Mouse (Mus musculus): ENCODE results near the gene Rheb. TPM values are rescaled to one million over a fixed set of nuclear protein-coding genes. Genes with fewer than 3 reads are reported as not detected.

Rheb gene
- 10.1 and 10.8 TPM in 2 replicates for polyA plus RNA-seq (2012; rRNA removed)

- no peaks in the 10 kb centered on the region for H3K27me3 ChIP-seq (ENCODE audit: control insufficient read depth, insufficient read depth, low read length)
- peak within 1 kb of the TSS; percentile 93 for H3K4me3 ChIP-seq (ENCODE audit: control insufficient read depth, low read depth, low read length)
- H3K27ac ChIP-seq (ENCODE audit: control insufficient read depth, insufficient read depth, low read depth, low read length): peak within 1 kb of the TSS; percentile 99
- TF ChIP-seq POLR2A (IDR thresholded peaks at IDR 0.05; ENCODE audit: control insufficient read depth, low read depth, low read length) (peak; percentile 97), CTCF (IDR thresholded peaks at IDR 0.05; ENCODE audit: control insufficient read depth, insufficient read depth, insufficient replicate concordance, low read depth, low read length) (no peak)
- no peaks in the 10 kb centered on the region for H3K36me3 ChIP-seq (ENCODE audit: control insufficient read depth, insufficient read depth, low read length)
- peaks cover 17% of the 10 kb centered on the region for H3K4me1 ChIP-seq (ENCODE audit: control insufficient read depth, insufficient read depth, low read length)
Observed at GRCm38 (mm10) chr5:24842274-24843102, at the start of gene Rheb. Gene Rheb, minus strand, starts transcription at chr5:24842624.

DNA sequence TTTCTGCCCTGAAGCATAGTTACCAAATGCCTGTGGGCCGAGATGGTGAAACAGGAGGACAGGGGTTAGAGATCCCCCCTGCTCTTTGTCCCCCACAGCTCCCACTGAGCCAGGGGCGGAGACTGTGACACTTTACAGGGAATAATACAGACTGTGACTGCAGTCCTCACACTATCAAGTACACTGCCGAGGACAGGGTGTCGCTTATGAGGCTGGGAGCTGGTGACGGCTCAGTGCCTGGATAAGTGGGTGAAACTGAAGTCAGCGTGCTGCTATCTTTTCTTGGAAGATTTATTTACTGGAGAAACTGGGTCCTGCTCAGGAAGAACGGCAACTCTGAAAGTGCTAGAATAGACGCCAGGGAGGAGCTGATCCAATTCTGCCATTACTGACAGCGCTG lies 47.4 kb upstream of the Rheb start:
- H3K27ac ChIP-seq (ENCODE audit: control insufficient read depth, insufficient read depth, low read depth, low read length): no peak overlapping the region
- no peaks in the 10 kb centered on the region for H3K27me3 ChIP-seq (ENCODE audit: control insufficient read depth, insufficient read depth, low read length)
- no peaks in the 10 kb centered on the region for H3K4me1 ChIP-seq (ENCODE audit: control insufficient read depth, insufficient read depth, low read length)
- peak overlapping the region; percentile 52 for H3K4me3 ChIP-seq (ENCODE audit: control insufficient read depth, low read depth, low read length)
- H3K36me3 ChIP-seq (ENCODE audit: control insufficient read depth, insufficient read depth, low read length): no peaks in the 10 kb centered on the region
- TF ChIP-seq POLR2A (IDR thresholded peaks at IDR 0.05; ENCODE audit: control insufficient read depth, low read depth, low read length) (0 out of 2 replicates have a peak, but pooled peaks have one; percentile 25), CTCF (IDR thresholded peaks at IDR 0.05; ENCODE audit: control insufficient read depth, insufficient read depth, insufficient replicate concordance, low read depth, low read length) (no peak)

DNA sequence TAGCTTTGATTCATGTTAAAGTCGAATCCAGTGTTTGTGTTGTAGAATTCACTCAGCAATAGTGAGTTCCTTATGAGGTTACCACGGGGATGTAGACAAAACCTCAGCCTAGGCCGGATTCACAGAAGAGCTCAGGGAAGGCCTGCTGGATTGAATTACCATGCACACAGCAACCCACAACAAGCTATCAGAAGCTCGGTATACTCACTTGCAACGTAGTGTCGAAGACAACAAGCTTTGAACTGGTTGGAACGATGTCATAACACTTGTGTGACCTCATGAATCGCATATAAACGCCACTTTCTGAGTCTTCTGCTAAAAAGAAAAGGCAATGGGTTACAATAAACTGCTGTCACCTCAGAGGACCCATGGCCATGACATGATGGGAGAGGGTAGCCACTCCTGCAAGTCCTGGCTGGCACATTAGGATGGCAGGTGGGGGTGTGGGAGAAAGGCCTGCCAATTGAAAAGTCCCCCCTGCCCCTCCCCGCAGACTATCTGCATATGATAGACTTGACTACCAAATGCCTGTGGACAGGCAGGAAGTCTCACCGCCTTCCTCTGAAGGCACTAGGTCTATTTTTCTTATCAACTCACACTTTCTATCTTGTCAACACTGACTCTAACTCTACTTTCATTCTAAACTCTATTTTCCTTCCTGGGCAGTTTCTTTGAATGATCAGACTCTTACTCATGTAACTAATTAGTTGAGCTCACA lies 46.6 kb upstream of the Rheb start:
- H3K27me3 ChIP-seq (ENCODE audit: control insufficient read depth, insufficient read depth, low read length): no peaks in the 10 kb centered on the region
- H3K4me1 ChIP-seq (ENCODE audit: control insufficient read depth, insufficient read depth, low read length): no peaks in the 10 kb centered on the region
- no peaks in the 10 kb centered on the region for H3K36me3 ChIP-seq (ENCODE audit: control insufficient read depth, insufficient read depth, low read length)
- no peak overlapping the region for H3K27ac ChIP-seq (ENCODE audit: control insufficient read depth, insufficient read depth, low read depth, low read length)
- peak overlapping the region; percentile 35 for H3K4me3 ChIP-seq (ENCODE audit: control insufficient read depth, low read depth, low read length)
- TF ChIP-seq CTCF (IDR thresholded peaks at IDR 0.05; ENCODE audit: control insufficient read depth, insufficient read depth, insufficient replicate concordance, low read depth, low read length) (no peak), POLR2A (IDR thresholded peaks at IDR 0.05; ENCODE audit: control insufficient read depth, low read depth, low read length) (no peak)

GRCm38 (mm10) chr5:24887271-24887670 lies 44.8 kb upstream of the Rheb start:
- no peaks in the 10 kb centered on the region for H3K36me3 ChIP-seq (ENCODE audit: control insufficient read depth, insufficient read depth, low read length)
- no peak overlapping the region for H3K4me3 ChIP-seq (ENCODE audit: control insufficient read depth, low read depth, low read length)
- H3K4me1 ChIP-seq (ENCODE audit: control insufficient read depth, insufficient read depth, low read length): no peaks in the 10 kb centered on the region
- no peaks in the 10 kb centered on the region for H3K27me3 ChIP-seq (ENCODE audit: control insufficient read depth, insufficient read depth, low read length)
- H3K27ac ChIP-seq (ENCODE audit: control insufficient read depth, insufficient read depth, low read depth, low read length): no peak overlapping the region
- TF ChIP-seq POLR2A (IDR thresholded peaks at IDR 0.05; ENCODE audit: control insufficient read depth, low read depth, low read length): no peak
- no peak for TF ChIP-seq CTCF (IDR thresholded peaks at IDR 0.05; ENCODE audit: control insufficient read depth, insufficient read depth, insufficient replicate concordance, low read depth, low read length)

- no peaks in the 10 kb centered on the region for H3K4me1 ChIP-seq (ENCODE audit: control insufficient read depth, insufficient read depth, low read length)
- no peaks in the 10 kb centered on the region for H3K36me3 ChIP-seq (ENCODE audit: control insufficient read depth, insufficient read depth, low read length)
- no peaks in the 10 kb centered on the region for H3K27me3 ChIP-seq (ENCODE audit: control insufficient read depth, insufficient read depth, low read length)
- H3K27ac ChIP-seq (ENCODE audit: control insufficient read depth, insufficient read depth, low read depth, low read length): no peak overlapping the region
- TF ChIP-seq CTCF (IDR thresholded peaks at IDR 0.05; ENCODE audit: control insufficient read depth, insufficient read depth, insufficient replicate concordance, low read depth, low read length): no peak
- no peak for TF ChIP-seq POLR2A (IDR thresholded peaks at IDR 0.05; ENCODE audit: control insufficient read depth, low read depth, low read length)
- no peak overlapping the region for H3K4me3 ChIP-seq (ENCODE audit: control insufficient read depth, low read depth, low read length)
Observed at GRCm38 (mm10) chr5:24878713-24879112, 36.3 kb upstream of the Rheb start.

DNA sequence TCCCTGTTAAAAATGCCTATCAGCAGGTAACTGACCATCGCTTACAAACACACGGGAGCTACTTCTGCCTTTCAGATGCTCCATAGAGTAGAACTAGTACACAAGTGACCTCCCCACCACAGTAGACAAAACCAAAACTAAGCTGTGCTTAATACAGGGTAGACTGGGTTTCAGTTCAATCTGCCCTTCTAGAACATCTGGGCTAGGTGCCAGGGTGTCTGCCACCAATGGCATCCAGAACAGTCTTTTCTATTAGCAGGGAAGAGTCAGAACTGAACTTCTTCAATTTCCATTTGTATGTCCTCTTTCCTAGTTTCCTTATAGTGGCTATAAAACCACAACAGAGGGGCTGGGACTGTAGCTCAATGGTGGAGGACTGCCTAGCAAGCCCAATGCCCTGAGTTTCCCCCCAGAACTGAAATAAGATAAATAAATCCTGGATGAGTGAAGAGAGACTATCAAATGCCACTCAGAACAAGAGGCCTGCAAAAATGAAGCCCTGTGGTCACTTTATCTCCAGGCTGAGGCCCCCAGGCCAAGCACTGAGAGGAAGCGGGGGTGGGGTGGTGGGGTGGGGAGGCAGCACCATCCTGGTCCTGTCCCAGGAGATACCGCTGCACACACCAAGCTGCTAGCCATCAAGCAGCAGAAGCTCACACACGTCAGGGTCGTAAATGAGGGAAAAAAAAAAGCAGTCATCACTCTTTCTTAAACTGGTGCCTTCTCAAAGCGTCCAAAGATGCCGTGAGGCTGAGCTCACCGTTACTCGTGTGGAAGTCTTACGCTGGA lies 35.6 kb upstream of the Rheb start:
- TF ChIP-seq CTCF (IDR thresholded peaks at IDR 0.05; ENCODE audit: control insufficient read depth, insufficient read depth, insufficient replicate concordance, low read depth, low read length) (no peak), POLR2A (IDR thresholded peaks at IDR 0.05; ENCODE audit: control insufficient read depth, low read depth, low read length) (no peak)
- Histone ChIP-seq H3K4me1 (ENCODE audit: control insufficient read depth, insufficient read depth, low read length) (no peaks in the 10 kb centered on the region), H3K27me3 (ENCODE audit: control insufficient read depth, insufficient read depth, low read length) (no peaks in the 10 kb centered on the region), H3K36me3 (ENCODE audit: control insufficient read depth, insufficient read depth, low read length) (no peaks in the 10 kb centered on the region), H3K4me3 (ENCODE audit: control insufficient read depth, low read depth, low read length) (no peak overlapping the region), H3K27ac (ENCODE audit: control insufficient read depth, insufficient read depth, low read depth, low read length) (no peak overlapping the region)

GRCm38 (mm10) chr5:24876653-24877052 lies 34.2 kb upstream of the Rheb start:
- H3K4me1 ChIP-seq (ENCODE audit: control insufficient read depth, insufficient read depth, low read length): no peaks in the 10 kb centered on the region
- H3K36me3 ChIP-seq (ENCODE audit: control insufficient read depth, insufficient read depth, low read length): no peaks in the 10 kb centered on the region
- H3K27me3 ChIP-seq (ENCODE audit: control insufficient read depth, insufficient read depth, low read length): no peaks in the 10 kb centered on the region
- TF ChIP-seq CTCF (IDR thresholded peaks at IDR 0.05; ENCODE audit: control insufficient read depth, insufficient read depth, insufficient replicate concordance, low read depth, low read length) (no peak), POLR2A (IDR thresholded peaks at IDR 0.05; ENCODE audit: control insufficient read depth, low read depth, low read length) (no peak)
- H3K27ac ChIP-seq (ENCODE audit: control insufficient read depth, insufficient read depth, low read depth, low read length): no peak overlapping the region
- no peak overlapping the region for H3K4me3 ChIP-seq (ENCODE audit: control insufficient read depth, low read depth, low read length)
